Mouse (Mus musculus) adrenal gland, postnatal 25 days (tissue): ENCODE measurements at regions not wholly inside any gene's neighbourhood (a gene's known extent, or its start where the extent isn't known, plus 50 kb on each side); places are given as distances from the start of the nearest gene placed in this dataset.
"Not testable (repeated sequence)": the region's sequence is repeated elsewhere in the genome, so short reads cannot be mapped to it uniquely, and the experiment has no call there.

Source experiments
- DNase-seq: peaks from one replicate; pipeline ENCODE4 v3.0.0; 2021; ENCODE audit warnings: mixed read lengths

- no peak for DNase-seq
These were observed 184.3 kb upstream of the Rpl38 start for GRCm38 (mm10) chr11:114483823-114484667.

- DNase-seq = not testable (repeated sequence)
These were observed 185.0 kb upstream of the Rpl38 start for GRCm38 (mm10) chr11:114483350-114483749.

GRCm38 (mm10) chr11:114482070-114482469 lies 186.3 kb upstream of the Rpl38 start:
- DNase-seq = no peak

GRCm38 (mm10) chr11:114481037-114481436 lies 187.3 kb upstream of the Rpl38 start:
- no peak for DNase-seq

- no peak for DNase-seq
These were observed 188.2 kb upstream of the Rpl38 start for GRCm38 (mm10) chr11:114480119-114480540.

- no peak for DNase-seq
These were observed 189.6 kb upstream of the Rpl38 start for GRCm38 (mm10) chr11:114478736-114479135.

- no peak for DNase-seq
These were observed 191.0 kb upstream of the Rpl38 start for GRCm38 (mm10) chr11:114477365-114477764.

GRCm38 (mm10) chr11:114472501-114473260 lies 195.6 kb upstream of the Rpl38 start:
- DNase-seq = no peak

GRCm38 (mm10) chr11:114468394-114468793 lies 199.9 kb upstream of the Rpl38 start:
- peak; percentile 76 for DNase-seq

GRCm38 (mm10) chr11:114467803-114468202 lies 200.5 kb upstream of the Rpl38 start:
- peak; percentile 20 for DNase-seq

- DNase-seq = no peak
These were observed 202.8 kb upstream of the Rpl38 start for GRCm38 (mm10) chr11:114465486-114465885.

- peak; percentile 47 for DNase-seq
These were observed 205.5 kb upstream of the Rpl38 start for GRCm38 (mm10) chr11:114462755-114463374.

GRCm38 (mm10) chr11:114454876-114455330 lies 213.4 kb upstream of the Rpl38 start:
- DNase-seq = no peak

GRCm38 (mm10) chr11:114448776-114449401 lies 219.4 kb upstream of the Rpl38 start:
- peak; percentile 50 for DNase-seq

- DNase-seq = no peak
These were observed 220.9 kb upstream of the Rpl38 start for GRCm38 (mm10) chr11:114447461-114447847.

GRCm38 (mm10) chr11:114446617-114447460 lies 221.5 kb upstream of the Rpl38 start:
- peak; percentile 23 for DNase-seq

GRCm38 (mm10) chr11:114446075-114446616 lies 222.2 kb upstream of the Rpl38 start:
- DNase-seq = no peak

- DNase-seq = no peak
These were observed 224.1 kb upstream of the Rpl38 start for GRCm38 (mm10) chr11:114444211-114444610.

GRCm38 (mm10) chr11:114443444-114443843 lies 224.9 kb upstream of the Rpl38 start:
- DNase-seq = peak; percentile 43

- DNase-seq = no peak
These were observed 229.0 kb upstream of the Rpl38 start for GRCm38 (mm10) chr11:114439314-114439713.

GRCm38 (mm10) chr11:114435788-114436187 lies 232.5 kb upstream of the Rpl38 start:
- no peak for DNase-seq
